Mouse (Mus musculus) E14TG2a.4 (cell line): ENCODE results near the gene Opa3.

Source experiments
- H3K27me3 ChIP-seq: 2 replicates; pipeline ENCODE4 v1.6.1; 2014; ENCODE audit warnings: low read length, control low read depth; ENCODE audit not compliant: insufficient read depth
- H3K36me3 ChIP-seq: 2 replicates; pipeline ENCODE4 v1.6.1; 2014; ENCODE audit warnings: low read length, control low read depth; ENCODE audit not compliant: insufficient read depth
- H3K4me1 ChIP-seq: replicated peaks from 2 replicates; pipeline ENCODE4 v1.6.1; 2014; ENCODE audit warnings: low read depth, low read length, control low read depth
- H3K4me3 ChIP-seq: replicated peaks from 2 replicates; pipeline ENCODE4 v1.5.1; 2014; ENCODE audit warnings: mild to moderate bottlenecking, low read length
- H3K9me3 ChIP-seq: 2 replicates; pipeline ENCODE4 v1.6.1; 2014; ENCODE audit warnings: low read length, control low read depth
- CTCF ChIP-seq: conservative IDR thresholded peaks from 2 replicates; pipeline ENCODE4 v1.5.1; 2014; ENCODE audit warnings: low read length
- NANOG ChIP-seq: IDR thresholded peaks from 2 replicates; pipeline ENCODE4 v1.6.1; 2014; ENCODE audit warnings: borderline replicate concordance, low read length, mixed read lengths
- POU5F1 ChIP-seq: IDR thresholded peaks from 2 replicates; pipeline ENCODE4 v1.6.1; 2014; ENCODE audit warnings: low read length, borderline replicate concordance

Gene Opa3

DNA sequence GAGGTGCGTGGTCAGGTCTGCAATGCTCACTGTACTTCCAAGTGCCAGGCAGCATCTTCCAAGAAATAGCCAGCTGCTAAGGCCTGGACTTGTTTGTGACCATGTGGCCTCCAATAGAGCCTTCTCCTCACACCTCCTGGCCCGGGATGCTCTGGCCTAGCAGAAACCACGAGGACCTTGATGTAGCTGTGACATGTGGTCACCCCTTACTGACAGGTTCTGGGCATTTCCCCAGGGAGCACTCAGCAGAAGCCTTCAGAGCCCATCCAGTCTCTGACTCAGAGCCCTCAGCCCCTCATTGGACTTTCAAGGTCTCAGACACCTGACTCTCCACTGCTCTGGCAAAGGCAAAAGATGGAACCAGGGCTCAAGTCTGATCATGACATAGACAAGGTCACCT lies 16.9 kb downstream of the Opa3 start:
- Histone ChIP-seq H3K4me1 (peaks cover 76% of the 10 kb centered on the region), H3K36me3 (peaks cover 45% of the 10 kb centered on the region), H3K9me3 (no peaks in the 10 kb centered on the region), H3K27me3 (no peaks in the 10 kb centered on the region), H3K4me3 (peak overlapping the region; percentile 49)
- TF ChIP-seq NANOG: no peak
- no peak for TF ChIP-seq POU5F1
- TF ChIP-seq CTCF: no peak

DNA sequence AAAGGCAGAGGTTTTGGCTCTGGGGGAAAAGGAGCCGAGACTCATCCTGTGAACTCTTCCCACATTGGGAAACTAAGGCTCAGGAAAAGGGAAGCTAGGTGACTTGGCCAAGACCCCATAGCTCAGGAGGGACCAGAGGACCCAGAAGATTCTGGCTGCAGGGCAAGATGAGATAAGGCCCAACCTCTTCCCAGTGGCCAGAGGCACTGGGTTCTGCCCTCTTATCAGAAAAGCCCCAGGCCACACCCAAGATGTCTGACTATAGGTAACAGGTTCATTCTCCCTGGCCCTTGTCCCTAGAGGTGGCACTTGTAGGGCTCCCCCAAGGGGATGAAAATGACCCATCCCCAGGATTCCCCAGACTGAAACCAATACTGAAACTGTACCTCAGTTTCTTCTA lies 18.7 kb downstream of the Opa3 start:
- H3K27me3 ChIP-seq: no peaks in the 10 kb centered on the region
- H3K9me3 ChIP-seq: no peaks in the 10 kb centered on the region
- no peak overlapping the region for H3K4me3 ChIP-seq
- TF ChIP-seq CTCF: no peak
- H3K4me1 ChIP-seq: peaks cover 60% of the 10 kb centered on the region
- H3K36me3 ChIP-seq: peaks cover 39% of the 10 kb centered on the region

GRCm38 (mm10) chr7:19247511-19247910 lies 19.4 kb downstream of the Opa3 start:
- H3K27me3 ChIP-seq: no peaks in the 10 kb centered on the region
- TF ChIP-seq POU5F1 (no peak), CTCF (no peak), NANOG (no peak)
- H3K9me3 ChIP-seq: no peaks in the 10 kb centered on the region

GRCm38 (mm10) chr7:19252078-19252477 lies 23.9 kb downstream of the Opa3 start:
- H3K4me1 ChIP-seq: peaks cover 45% of the 10 kb centered on the region
- H3K27me3 ChIP-seq: no peaks in the 10 kb centered on the region
- no peak overlapping the region for H3K4me3 ChIP-seq
- peaks cover 25% of the 10 kb centered on the region for H3K36me3 ChIP-seq
- TF ChIP-seq NANOG (no peak), POU5F1 (no peak), CTCF (no peak)
- no peaks in the 10 kb centered on the region for H3K9me3 ChIP-seq

More at GRCm38 (mm10) chr7:19247511-19247910, 19.4 kb downstream of the Opa3 start:
- Histone ChIP-seq H3K4me1 (peaks cover 57% of the 10 kb centered on the region), H3K4me3 (no peak overlapping the region), H3K36me3 (peaks cover 39% of the 10 kb centered on the region)

DNA sequence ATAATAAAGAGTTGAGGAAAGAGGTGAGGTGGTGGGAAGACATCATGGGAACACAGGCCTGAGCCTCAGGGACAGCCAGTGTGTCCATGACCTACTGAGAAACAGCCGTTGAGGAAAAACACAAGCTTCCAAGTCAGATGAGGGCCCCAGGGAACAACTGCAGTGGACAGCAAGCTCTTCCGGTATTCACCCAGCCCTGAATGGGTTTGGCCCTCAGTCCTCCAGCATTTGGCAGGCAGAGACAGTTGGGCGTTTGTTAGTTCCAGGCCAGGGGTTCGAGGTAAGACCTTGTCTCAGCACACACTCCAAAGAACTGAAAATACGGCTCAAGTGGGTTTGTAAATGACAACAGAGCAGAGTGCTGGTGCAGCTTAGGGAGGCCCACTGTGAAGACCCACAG lies 25.3 kb downstream of the Opa3 start:
- H3K9me3 ChIP-seq: no peaks in the 10 kb centered on the region
- no peak for TF ChIP-seq NANOG
- no peak for TF ChIP-seq POU5F1
- no peak for TF ChIP-seq CTCF
- H3K36me3 ChIP-seq: peaks cover 29% of the 10 kb centered on the region
- H3K27me3 ChIP-seq: no peaks in the 10 kb centered on the region
- H3K4me1 ChIP-seq: peaks cover 51% of the 10 kb centered on the region
- H3K4me3 ChIP-seq: no peak overlapping the region

DNA sequence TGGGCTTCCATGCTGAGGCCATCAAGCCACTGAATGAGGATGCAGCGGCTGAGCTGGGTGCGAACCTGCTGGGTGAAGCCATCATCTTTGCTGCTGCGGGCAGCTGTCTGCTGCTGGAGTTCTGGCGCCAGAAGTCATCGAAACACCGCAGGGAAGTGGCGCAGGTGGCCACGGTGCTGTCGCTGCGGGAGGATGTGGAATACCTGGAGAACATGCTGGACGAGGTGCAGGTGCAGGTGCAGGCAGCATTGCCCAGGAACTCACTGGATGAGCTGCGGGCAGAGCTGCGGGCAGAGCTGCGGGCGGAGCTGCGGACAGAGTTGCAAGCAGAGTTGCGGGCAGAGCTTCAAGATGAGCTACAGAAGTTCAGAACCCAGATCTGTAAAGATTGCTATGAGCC lies 27.3 kb downstream of the Opa3 start:
- TF ChIP-seq NANOG: no peak
- TF ChIP-seq CTCF: no peak
- no peak for TF ChIP-seq POU5F1
- Histone ChIP-seq H3K4me3 (peak overlapping the region; percentile 75), H3K36me3 (peaks cover 42% of the 10 kb centered on the region), H3K27me3 (no peaks in the 10 kb centered on the region), H3K9me3 (no peaks in the 10 kb centered on the region), H3K4me1 (peaks cover 52% of the 10 kb centered on the region)

DNA sequence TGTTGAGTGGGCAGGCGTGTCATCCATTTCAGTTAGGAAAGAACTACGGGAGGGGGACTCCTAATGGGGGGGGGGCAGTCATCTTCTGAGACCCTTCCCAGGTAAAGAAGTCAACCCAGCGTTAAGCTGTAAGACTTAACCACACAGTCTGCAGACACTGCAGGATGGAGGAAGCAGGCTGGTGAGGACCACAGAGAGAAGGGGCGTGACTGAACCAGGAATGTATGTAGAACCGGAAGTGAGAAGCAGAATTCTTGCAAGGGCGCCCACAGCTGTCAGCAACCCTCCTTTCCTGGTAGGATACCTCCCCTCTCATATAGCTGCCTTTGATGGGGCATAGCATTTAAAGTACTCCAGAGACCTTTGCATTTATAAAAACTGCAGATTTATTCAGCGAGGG lies 28.4 kb downstream of the Opa3 start:
- peaks cover 63% of the 10 kb centered on the region for H3K4me1 ChIP-seq
- TF ChIP-seq CTCF: no peak

GRCm38 (mm10) chr7:19257390-19258022 lies 29.4 kb downstream of the Opa3 start:
- no peaks in the 10 kb centered on the region for H3K27me3 ChIP-seq
- peak overlapping the region; percentile 50 for H3K4me3 ChIP-seq
- no peak for TF ChIP-seq POU5F1
- TF ChIP-seq CTCF: no peak
- no peak for TF ChIP-seq NANOG
- peaks cover 62% of the 10 kb centered on the region for H3K36me3 ChIP-seq
- H3K9me3 ChIP-seq: no peaks in the 10 kb centered on the region
- peaks cover 70% of the 10 kb centered on the region for H3K4me1 ChIP-seq

More for the DNA sequence above, 28.4 kb downstream of the Opa3 start:
- Histone ChIP-seq H3K36me3 (peaks cover 52% of the 10 kb centered on the region), H3K27me3 (no peaks in the 10 kb centered on the region), H3K9me3 (no peaks in the 10 kb centered on the region), H3K4me3 (peak overlapping the region; percentile 75; the same call in 1 of the 2 replicates)

DNA sequence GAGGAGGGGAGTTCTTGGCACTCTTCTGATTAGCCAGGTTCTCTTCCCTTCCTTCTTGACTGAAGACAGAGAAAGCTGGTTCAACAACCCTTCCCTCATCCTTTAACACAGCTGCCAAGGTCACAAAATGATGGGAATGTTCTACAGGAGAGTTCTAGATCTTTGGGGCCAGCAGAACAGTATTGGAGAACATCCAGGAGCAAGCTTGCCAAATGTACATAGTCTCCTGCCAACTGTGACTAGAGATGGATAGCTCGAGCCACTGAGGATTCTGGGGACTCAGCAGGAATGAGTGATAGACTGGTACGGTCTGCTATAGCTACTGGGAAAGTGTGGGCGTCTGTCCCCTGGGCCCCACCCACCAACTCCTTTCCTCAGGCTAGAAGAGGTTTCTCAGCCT lies 30.2 kb downstream of the Opa3 start:
- Histone ChIP-seq H3K9me3 (no peaks in the 10 kb centered on the region), H3K27me3 (no peaks in the 10 kb centered on the region), H3K4me3 (peak overlapping the region; percentile 50), H3K4me1 (peaks cover 70% of the 10 kb centered on the region), H3K36me3 (peaks cover 69% of the 10 kb centered on the region)
- TF ChIP-seq POU5F1 (no peak), NANOG (no peak), CTCF (no peak)

DNA sequence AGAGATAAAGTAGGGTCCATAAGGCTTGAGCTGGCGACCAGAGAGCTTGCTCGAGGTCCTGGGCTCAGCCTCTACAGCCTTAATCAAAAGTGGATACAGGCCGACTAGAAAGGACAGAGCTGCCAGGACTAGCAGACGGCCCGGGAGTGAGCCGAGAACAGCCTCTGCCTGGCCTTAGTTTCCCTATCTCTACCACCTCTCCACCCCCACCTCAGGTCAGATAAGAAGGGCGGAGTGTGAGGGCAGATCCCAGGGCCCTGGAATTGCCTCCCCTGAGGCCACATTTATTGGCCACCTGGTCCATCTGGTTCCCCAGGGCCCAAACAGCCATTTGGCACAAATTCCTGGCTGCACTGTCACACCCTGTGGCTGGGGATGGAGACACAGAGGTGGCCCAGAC lies 37.0 kb downstream of the Opa3 start:
- TF ChIP-seq CTCF (no peak), POU5F1 (no peak), NANOG (no peak)
- Histone ChIP-seq H3K9me3 (no peaks in the 10 kb centered on the region), H3K4me1 (peaks cover 77% of the 10 kb centered on the region), H3K36me3 (peaks cover 77% of the 10 kb centered on the region), H3K27me3 (no peaks in the 10 kb centered on the region), H3K4me3 (peak overlapping the region; percentile 35; the same call in 1 of the 2 replicates)
